Mouse (Mus musculus) stomach, postnatal 0 days (tissue): ENCODE results near the gene Baiap2l2.

Source experiments
- CTCF ChIP-seq: IDR thresholded peaks from 2 replicates; pipeline ENCODE4 v1.5.1; 2016; ENCODE audit warnings: antibody characterized with exemption, low read depth, mild to moderate bottlenecking, moderate library complexity
- EP300 ChIP-seq: optimal IDR thresholded peaks from 2 replicates; pipeline ENCODE3; 2016; ENCODE audit warnings: antibody characterized with exemption

- TF ChIP-seq EP300, result no peak
- no peak for TF ChIP-seq CTCF
Observed at GRCm38 (mm10) chr15:79285399-79285798, at the start of gene Baiap2l2.
